Mouse (Mus musculus) cerebral cortex, adult 2 months (tissue): Measurements from ENCODE around the gene Ddx20.

Experiments
- WGBS: fragments of 180-500 bp; shearing (Covaris S2); methylation state at CpG from one replicate; pipeline ENCODE4 v1.1.7; 2018; 5-methylcytosine and 5-hydroxymethylcytosine counted together

Ddx20 gene

DNA sequence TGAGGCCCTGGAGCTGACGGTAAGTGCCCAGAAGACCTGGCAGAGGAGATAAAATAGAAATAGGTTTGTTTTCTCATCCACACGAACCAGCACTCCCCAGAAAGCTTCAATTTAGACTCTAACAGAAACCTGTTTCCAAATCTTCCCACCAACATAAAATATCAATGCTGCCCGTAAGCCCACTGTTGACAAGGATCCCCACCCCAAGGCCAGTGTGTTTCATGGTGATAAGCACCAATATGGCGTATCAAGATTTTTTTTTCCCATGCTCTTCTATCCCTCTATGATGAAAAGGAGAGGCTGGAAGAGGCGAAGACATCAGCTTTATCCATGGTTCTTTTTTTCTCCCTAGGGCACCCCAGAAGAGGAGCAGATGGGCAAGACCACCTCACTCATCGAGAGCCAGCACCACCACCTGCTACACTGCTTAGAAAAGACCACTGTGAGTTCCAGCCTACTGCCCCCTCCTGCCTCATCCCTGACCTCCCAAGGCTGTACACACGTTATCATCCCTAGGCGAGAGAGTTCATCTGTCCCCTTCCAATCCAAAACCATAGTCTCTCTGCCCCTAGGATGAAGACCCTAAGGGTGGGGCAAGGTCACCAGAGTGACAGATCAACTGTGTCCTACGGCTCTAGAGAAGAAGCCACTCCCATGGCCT lies 22.1 kb downstream of the Ddx20 start:
- 87% methylated on average over 9 of the region's 9 CpGs for WGBS

DNA sequence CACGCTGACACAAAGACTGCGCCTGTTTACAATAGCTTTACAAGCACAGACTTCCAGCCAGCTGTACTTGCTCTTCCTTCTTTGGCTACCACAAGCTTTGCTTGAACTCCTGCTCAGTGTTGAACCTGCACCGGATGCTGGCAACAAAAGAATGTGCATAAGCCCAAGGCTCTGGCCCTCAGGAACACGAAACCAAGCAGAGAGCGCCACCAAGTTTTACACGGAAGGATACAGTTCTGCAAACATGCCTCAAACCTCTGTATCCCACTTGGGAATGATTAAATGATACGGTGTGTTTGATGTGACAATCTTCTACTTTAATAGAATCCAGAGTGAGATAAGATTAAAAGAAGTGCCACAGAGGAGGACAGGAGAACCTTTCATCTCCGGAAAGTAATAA lies 24.3 kb downstream of the Ddx20 start:
- 80% methylated on average over 8 of the region's 8 CpGs for WGBS

GRCm38 (mm10) chr3:105660530-105660929 lies 26.8 kb downstream of the Ddx20 start:
- WGBS = 83% methylated on average over 2 of the region's 2 CpGs

GRCm38 (mm10) chr3:105655031-105655585 lies 32.3 kb downstream of the Ddx20 start:
- WGBS = 96% methylated on average over 11 of the region's 11 CpGs

DNA sequence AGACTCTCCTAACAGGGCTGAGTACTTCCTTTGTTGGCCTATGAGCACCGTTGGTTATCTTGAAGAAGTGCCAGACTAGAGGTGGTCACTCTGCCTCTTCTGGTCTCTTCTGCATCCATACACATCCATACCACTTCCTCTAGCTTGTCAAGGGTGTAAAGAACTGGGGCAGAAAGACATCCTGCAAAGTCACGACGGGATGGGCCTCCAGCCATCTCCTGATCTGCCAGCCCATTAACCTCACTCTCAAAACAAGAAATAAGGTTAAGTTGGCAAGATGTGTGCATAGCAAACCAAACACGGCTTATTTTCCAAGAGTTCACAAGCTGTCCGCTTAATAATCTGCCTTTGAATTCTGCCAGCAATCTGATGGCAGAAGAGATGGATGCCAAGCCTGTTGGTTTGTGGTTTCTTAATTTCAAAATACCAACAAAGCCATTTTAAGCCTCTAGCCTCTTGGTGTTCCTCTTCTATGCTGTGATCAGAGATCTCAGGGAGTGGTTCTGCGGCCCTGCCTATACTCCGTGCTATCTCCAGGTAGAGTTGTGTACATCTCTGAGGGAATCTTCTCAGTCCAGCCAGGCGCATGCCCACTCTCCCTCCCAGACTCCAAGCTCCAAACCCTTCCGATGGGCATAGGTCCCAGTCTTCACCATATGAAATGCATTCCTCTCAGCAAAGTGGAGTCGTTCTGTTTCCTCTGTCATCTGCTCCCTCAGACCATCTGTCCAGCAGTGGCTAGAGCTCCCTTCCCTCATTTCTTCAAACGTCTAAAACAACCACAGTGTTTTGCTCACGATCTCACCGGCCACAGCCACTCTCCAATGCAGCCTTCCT lies 33.6 kb downstream of the Ddx20 start:
- 49% methylated on average over 13 of the region's 13 CpGs for WGBS

DNA sequence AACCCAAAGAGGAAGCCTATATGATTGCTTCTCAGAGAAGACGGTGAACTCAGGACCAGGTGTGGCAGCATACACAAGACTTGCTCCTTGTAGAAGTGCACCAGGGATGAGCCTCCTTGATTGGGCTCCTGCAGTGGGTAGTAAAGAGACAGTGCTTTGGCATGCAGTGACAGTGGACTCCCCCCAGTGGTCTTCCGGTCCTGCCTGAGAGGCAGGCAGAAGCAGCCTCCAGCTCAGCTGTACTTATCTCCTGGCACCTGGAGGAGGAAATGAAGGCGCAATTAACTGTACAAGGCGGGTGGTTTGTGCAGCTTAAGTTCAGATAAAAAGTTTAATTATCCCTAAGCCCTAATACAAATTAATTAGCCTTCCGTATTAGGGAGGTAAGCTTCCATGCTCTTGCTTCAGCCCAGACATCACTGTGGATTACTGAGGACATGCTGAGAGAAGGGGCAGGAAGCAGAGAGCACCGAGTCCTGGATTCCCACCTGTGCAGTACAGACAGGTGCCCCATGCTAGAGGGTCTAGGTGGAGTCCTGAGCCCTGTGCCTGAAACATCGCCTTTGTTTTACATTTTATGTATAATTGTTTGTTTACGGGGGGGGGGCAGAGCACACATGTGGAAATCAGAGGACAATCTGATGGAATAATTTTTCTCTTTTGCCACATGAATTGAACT lies 38.3 kb downstream of the Ddx20 start:
- 80% methylated on average over 8 of the region's 8 CpGs for WGBS

- 87% methylated on average over 5 of the region's 5 CpGs for WGBS
Measured at GRCm38 (mm10) chr3:105643566-105643965, 43.8 kb downstream of the Ddx20 start.

DNA sequence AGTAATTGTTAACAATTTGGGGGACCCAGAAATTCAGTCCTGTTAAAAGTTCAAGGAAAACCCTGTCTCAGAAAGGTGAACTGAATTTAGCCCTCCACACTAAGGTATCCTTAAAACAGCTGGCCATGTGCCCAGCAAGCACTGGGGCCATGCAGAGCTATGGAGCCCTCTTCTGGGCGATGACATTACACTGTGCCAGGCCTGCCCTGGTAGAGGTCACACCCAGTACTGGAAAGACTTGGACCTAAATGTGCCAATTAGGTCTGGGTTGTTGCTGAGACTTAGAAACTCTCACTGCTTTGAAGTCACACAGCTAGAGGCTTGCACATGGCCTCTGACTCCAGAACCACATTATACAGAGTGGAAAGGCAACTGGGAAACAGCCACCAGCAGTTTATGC lies 45.2 kb downstream of the Ddx20 start:
- 41% methylated on average over 1 of the region's 1 CpGs for WGBS

DNA sequence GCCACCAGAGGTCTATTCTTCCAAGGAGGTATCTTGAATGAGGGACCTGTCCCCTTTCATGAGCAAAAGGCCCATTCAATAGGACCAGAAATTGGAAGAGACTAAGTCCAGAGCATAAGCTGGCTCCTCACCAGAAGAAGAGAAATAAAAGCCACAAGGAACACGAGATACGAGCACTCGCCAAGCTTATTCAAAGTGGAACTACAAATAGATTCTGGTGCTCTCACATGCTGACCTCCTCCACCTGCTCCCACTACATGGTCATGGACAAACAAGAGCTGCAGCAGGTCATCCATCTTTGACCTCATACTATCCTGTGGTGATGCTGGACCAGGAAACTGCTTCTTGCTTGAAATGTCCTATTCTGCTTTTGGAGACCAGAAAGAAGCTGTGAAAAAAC lies 54.4 kb downstream of the Ddx20 start:
- 57% methylated on average over 3 of the region's 3 CpGs for WGBS

DNA sequence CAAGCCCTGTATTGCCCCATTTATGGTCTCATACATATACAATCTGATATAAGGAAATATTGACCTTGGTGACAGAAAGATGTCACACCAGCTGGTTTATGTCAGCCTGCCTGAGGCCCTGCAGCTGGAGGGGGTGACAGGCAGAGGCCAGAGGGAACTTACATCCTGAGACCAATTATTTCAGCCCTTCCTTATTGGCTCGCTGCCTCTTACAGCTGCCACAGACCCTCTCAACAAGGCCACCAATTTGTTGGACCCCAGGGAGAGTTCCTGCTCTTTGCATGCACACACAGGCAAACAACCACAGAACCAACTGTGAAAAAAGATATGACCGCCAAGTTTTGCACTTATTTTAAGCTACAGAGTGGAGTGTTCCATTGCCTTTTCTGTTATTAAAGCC lies 55.1 kb downstream of the Ddx20 start:
- 55% methylated on average over 2 of the region's 2 CpGs for WGBS
